Mouse (Mus musculus) kidney, adult 2 months (tissue): ENCODE data around the gene Cpne5.

Experiments used
- CTCF ChIP-seq: fragments of 200-500 bp; conservative IDR thresholded peaks from 2 replicates; pipeline ENCODE4 v1.5.1; 2011; ENCODE audit warnings: low read depth, mild to moderate bottlenecking, control low read depth, low read length, moderate library complexity, mixed read lengths; ENCODE audit not compliant: insufficient read depth, insufficient read length
- POLR2A ChIP-seq: fragments of 200-500 bp; IDR thresholded peaks from one replicate; pipeline ENCODE4 v1.6.1; 2011; ENCODE audit warnings: low read depth, low read length, control low read depth

DNA sequence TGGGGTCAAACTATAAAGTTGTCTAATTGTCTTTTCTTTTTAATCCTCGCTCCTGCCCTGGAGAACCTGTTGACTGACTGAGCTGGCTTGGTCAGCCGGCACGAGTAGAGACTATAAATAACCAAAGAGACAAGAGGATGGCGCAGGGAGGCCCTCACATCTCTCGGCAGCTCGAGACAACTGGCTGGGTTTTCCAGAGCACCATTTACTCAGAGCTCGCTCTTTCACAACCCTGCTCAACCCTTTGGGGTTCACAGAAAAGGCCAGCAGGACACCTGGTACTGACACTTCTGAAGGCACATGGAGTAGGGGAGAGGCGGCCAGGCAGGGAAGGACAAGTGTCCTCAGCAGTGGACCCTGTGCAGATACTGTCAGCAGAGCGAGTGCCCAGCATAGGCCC is 15.7 kb upstream of the Cpne5 start:
- TF ChIP-seq POLR2A, result no peak
- TF ChIP-seq CTCF, result no peak
